Mouse (Mus musculus) kidney, postnatal 36 days (tissue): ENCODE measurements at regions not wholly inside any gene's neighbourhood (a gene's known extent, or its start where the extent isn't known, plus 50 kb on each side); places are given as distances from the start of the nearest gene placed in this dataset.

Experiments
- DNase-seq, 2 experiments: peaks; one replicate each; pipeline ENCODE4 v3.0.0; 2021 to 2022; ENCODE audit warnings: mixed read lengths in 2 of 2

DNA sequence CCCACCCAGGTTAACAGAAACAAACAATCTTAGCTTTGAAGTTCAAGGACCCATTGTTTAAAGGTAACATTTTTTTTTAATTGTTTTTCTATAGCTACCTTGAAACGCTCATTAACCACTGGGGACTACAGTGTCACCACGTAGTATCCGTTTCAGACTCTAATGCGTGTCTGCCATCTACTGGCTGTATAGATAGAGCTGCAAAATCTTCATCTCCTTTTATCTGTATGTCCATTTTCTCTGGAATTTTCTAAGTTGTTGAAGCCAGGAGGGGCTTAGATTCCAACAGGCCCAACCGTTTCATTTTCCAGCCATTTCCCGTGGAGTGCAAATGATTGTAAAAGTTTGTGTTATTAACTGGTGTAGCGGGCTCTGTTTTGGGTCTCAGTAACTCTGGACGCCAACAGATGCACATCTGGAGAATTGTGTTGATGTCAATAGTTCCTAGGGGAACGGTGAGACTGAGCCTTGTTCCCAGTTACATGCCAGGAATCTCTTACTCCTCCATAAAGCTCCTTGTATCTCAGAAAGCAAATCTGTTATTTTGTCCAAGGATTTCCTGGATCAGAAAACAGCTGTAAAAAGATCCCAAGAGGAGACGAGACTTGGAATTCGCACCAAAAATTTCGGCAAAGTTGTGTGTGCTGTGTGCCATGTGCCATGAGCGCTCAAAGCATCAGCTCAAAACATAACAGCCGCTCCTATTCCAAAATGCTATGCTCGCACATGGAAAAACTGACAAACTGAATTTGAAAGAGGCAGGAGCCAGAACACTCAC is 158.8 kb upstream of the Phyhipl start:
- peak; percentile 47 to 58 for DNase-seq

DNA sequence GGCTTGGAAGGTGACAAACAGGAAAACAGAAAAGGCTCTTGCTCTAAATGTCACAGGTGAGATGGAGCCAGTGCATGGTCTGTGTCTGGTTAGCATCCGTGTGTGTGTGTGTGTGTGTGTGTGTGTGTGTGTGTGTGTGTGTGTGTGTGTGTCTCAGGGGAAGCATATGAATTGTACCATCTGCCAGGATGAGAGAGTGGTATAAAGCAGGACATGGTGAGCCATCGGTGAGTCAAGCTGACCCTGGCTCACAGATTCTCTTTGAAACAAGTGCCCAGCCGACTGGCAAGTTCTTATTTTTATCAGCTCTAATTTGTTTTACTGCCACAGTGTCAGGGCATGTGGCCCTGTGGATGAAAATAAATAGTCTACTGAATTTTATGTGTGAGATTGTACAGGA is 153.6 kb upstream of the Phyhipl start:
- no peak for DNase-seq

DNA sequence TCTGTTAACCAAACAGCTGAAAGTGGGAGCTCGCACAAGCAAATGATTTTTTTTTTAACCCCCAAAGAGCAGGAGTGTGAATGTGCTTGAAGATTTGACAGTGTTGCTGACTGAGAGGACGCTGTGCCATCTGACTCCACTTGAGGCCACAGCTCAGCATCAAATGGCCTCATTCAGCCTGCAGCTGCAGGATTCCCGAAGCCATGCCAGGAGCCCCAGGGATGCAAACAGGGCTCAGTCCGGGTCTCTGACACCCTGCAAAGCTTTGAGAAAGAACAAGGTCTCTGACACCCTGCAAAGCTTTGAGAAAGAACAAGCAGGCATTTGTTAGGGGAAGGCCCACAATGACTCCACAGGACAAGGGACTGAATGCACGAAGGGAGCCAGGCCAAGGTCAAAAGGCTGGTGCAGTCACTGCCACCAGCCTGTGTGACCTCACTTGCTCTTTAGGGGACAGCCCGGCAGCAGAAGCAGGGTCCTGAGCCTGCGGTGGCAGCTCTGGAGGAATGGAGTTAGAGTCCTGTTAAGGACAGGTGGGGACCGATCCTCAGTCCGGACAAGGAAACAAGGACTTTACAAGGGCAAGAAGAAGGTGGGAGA is 151.1 kb upstream of the Phyhipl start:
- DNase-seq, result no peak

DNA sequence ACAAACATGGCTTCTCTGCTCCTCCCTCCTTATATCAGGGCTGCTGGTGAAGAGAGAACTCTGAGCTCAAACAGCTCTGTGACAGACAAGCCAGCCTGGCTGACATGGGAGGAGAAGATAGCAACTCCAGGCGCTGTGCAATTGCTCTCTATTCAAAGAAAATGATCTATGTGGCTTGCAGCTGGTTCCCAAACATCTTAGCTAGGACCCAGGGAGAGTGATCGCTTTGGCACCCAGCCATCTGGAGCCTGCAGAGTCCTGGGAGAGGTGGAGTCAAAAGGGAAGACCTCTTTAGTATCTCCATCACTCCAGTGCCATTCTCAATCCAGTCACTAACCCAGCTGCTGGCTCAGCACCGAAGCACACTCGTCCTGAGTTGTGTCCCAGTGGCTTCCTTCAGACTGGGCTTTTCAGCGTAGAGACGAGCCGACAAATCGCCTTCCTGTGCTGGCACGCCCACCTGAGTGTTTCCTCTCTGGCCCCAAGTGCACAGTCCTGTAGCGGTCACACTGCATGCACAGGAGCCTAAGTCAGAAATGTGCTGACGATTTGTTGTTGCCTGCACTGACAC is 145.1 kb upstream of the Phyhipl start:
- peak; percentile 50 for DNase-seq

DNA sequence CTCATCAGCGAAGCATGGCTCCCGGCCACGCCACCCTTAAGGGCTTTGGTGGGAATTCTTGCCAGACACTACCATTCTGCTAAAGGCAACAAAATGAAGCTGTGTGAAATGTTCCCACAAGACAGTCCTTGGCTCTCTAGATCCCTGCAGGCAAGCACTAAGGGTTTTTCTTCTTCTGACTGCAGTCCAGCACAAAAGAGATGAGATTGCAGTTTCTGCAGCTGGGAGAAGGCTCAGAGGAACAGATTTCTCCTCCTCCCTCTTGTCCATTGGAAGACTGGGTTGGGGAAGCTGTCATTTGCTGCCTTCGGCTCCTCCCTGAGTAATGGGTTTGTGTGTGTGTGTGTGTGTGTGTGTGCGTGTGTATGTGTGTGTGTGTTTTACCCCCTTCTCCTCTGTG is 144.1 kb upstream of the Phyhipl start:
- no peak for DNase-seq

DNA sequence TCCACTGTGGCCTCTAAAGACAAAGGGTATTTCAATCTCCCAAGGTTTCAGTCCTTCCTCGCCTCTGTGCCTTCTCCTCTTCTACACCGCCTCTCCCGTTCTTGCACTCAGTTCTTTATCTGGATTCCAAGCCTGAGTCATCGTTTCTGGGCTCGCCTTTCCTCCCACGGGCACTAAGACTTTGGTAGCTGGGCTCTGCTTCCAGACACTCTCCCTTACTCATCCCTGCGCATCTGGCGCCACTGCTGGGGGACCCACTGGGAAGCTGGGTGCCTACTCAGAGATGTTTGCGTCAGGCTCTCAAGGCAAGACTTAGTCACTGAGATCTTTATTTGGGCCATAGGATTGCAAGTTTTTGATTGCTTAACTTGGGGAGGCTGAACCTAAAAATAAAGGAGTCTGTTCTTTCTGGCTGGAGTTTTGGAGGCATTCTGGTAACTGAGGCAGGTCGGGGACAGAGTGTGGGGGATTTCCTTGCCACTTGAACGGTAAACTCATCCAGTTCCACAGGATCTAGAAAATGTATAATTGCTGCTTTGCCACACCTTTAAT is 143.5 kb upstream of the Phyhipl start:
- no peak for DNase-seq

DNA sequence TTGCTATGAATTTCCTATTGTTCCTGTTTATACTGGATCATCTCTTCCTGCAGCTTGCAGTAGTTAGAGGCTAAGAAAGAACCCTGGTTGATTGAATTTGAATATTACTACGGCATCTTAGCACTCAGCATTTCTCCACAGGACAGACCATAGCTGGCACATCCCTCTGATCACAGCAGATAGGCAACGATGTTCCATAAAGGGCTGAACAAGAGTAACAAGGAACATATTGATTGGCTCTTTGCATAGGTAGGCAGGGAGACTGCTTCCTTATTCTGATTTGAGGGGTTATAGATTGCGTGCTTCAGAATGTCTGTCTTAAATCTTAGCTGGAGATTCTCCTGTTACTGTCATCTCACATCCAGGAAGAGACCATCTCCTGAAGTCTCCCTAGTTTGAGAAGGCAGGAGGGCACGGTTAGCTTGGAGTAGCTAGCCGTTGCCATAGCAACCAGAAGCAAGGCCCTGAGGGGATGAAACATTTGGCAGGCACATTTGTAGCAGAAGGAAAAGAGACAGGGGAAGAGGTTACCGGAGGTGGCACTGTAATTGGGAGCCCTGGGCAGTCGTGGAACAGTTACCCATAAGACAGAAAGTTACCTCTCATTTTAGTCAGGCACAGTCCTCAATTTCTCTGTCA is 133.2 kb upstream of the Phyhipl start:
- DNase-seq, result peak; percentile 12 to 31

DNA sequence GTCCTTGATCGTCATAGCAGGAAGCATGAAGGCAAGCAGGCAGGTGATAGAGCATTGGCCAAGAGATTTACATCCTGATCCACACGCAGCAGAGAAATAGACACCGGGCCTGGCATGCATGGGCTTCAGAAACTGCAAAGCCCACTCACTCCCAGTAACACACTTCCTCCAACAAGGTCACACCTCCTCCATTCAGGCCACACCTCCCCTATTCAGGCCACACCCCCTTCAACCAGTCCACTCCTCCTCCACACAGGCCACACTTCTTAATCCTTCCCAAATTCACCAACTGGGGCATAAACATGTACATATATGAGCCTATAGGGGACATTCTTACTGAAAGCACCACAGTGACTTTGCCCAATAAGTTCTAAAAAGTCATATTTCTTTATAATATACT is 125.3 kb upstream of the Phyhipl start:
- DNase-seq, result no peak

DNA sequence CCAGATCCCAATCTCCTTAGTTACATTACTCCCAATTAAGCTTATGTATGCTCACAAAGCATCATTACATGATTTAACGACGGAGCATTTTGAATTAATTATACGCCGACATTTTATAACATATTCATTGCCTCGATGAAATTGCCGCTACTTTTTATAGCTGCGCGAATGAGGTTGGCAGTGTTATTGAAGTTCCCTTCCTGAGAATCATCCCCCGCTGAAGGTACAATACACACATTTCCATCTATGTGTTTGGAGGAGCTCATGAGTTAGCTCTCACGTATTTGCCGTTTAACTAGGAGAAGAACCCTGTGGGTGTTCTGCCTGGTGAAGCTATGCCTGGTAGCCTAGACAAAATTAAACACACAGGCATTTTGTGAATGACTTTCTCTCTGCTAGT is 122.8 kb upstream of the Phyhipl start:
- DNase-seq, result no peak

DNA sequence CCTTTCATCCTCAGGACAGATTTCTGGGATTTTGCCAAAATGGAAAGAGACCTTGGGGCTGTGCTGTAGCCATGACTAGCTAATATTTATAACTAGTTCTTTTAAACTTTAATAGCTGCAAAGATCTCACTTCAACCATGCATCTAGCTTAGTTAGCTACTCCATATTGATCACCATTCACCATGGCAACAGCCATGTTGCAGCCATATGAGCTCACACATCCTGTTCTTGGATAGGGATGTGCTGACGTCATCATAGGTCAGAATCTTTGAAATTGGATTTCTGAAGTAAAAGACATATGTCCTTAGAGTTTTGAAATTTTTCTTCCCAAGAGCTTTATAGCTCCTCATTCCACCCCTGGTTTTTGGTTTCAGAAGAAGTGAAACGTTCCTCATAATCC is 118.8 kb upstream of the Phyhipl start:
- no peak for DNase-seq

DNA sequence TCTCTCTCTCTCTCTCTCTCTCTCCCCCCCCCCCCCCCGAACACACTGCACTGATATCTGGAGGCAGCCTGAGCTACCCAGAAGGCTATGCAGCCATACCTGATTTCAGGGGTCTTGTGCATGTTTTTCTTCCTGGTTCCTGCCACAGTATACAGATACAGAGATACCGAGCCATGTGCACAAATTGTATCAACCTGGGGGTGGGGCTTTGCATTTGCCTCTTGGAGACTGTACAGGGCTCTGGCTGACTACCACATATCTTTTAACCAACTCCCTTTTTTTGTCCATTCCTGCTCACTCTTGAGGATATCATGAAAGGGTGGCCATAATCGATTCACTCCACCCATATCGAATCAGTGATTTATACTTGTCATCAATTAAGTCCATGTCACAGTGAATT is 118.4 kb upstream of the Phyhipl start:
- no peak for DNase-seq

DNA sequence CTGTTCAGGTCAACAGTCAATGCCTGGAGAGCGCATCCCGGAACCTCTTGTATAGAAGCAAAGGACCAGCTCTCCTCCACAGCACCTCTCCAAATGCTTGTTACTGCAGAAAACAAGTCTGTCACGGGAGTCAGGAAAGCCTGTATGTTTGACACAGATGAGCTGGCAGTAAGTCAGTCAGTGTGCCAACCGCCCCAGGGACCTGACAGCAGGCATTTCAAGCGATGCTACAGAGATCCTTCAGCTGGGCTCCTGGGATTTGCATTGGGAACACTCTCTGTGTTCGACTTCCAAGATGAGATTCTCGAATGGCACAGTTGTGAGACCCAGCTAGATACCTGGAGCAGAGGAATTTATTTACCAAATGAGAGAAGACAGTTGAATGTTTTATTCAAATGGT is 111.7 kb upstream of the Phyhipl start:
- no peak for DNase-seq

DNA sequence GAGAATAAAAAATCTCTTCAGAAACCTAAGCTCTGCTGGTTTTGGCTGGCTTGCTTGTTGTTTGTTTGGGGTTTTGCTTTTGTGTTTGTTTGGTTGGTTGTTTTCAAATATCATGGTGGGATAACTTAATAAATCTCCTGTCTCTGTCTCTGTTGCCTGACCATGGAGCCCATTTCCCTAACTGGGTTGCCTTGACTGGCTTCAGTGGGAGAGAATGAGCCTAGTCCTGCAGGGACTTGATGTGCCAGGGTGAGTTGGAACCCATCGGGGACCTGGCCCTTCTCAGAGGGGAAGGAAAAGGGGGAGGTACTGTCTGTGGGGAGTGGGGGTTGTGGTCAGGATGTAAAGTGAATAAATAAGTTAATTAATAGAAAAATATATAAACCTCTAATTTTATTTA is 111.1 kb upstream of the Phyhipl start:
- no peak for DNase-seq

DNA sequence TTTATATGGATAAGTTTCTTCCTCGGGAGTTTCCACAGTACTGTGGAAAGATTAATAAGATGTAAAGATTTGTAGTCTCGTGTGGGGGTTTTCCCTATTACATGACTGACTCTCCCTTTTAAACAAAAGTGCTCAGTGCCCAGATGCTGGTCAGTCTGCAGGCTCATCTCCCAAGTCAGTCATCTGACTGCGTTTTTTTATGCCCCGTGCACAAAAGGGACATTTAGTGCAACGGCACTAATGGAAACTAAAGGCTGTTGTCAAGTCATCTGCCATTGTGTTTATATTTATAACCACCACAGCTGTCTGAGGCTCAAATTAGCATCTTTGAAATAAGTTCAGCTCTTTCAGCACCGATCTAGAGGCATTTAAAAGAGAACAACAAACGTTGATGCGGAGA is 110.7 kb upstream of the Phyhipl start:
- no peak for DNase-seq

DNA sequence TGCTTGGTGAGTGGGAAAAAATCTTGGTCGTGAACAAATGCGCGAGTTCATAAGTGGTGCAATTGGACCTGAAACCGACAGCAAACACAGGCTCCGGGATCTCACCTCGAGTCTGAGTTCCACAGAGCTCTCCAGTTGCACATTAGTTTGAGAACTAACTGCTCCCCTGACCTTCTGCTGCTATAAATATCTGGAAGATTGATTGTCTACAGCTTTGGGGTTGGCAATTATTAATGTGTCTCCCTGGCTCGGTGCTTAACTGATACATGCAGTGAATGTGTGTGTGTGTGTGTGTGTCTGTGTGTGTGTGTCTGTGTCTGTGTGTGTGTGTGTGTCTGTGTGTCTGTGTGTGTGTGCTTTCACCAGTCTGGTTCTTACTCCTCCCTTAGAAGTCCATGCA is 107.4 kb upstream of the Phyhipl start:
- no peak for DNase-seq

DNA sequence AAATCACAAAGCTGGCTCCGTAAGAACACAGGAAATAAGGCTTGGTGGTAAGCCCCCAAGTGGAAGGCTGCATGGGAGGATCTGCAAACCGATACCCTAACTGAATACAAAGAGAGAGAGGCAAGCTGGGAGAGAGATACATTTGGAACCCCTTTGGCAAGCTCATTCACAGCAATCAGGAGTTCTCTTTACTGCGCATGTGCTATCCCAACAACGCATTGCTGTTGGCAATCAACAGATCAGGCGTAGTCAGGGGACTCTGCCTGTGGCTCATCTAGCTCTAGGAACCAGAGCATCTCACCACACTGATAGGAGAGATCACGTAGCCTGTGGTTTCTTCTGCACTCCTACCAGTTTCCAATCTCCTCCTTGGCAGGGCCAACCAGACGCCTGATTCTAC is 103.9 kb upstream of the Phyhipl start:
- no peak for DNase-seq

DNA sequence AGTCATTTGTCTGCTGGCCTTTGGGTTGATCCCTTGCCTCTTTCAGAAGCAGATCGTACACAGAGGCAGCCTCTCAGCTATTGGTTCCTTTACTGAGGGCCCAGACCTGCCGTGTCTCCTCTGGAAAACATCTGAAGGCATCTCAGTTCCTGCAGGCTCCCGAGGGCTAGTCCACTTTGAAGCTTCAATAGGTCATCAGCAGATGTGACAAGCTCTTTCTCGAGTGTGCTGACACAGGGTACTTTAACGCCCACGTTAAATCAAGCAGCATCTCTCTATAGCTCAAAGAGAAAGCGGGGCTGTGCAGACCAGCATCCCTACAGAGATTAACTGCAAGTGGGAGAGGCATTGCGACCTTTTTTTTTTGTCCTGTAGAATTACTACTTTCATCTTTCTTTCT is 96.0 kb upstream of the Phyhipl start:
- DNase-seq, result no peak

DNA sequence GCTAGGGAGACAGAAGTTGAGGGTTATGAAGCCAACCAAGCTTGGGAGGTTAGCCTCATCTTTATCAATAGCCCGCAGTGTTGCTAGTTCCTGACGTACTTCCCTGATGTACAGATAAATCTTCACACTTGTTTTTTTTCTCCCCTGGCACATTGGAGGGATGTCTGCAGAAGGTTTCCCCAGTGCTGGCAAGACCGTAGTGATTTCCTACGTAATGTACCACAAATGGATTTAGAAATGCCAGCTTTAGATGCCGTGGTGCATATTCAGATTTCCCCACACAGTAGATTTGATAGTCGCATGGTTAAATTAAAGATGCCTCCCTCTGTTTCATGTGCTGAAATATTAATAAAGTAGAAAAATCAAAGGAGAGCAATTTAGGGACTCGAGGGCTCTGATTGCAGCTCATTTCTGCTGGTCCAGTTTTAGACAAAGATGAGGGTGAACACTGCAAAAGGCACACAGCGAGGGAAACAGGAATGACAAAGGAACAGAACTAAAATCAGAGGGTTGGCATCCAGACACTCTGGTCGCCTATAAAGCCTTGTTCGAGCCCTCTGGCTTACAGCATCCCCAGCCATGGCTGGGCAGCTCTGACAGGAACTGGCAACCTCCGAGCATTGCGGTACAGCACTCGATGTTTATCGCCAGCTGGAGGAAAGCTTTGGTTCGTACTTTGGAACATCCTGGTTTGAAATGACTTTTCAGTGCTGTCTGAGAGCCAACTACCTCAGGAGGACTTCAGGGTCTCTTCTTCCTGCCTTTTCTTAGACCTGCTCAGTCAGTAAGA is 94.8 kb upstream of the Phyhipl start:
- DNase-seq, result no peak

DNA sequence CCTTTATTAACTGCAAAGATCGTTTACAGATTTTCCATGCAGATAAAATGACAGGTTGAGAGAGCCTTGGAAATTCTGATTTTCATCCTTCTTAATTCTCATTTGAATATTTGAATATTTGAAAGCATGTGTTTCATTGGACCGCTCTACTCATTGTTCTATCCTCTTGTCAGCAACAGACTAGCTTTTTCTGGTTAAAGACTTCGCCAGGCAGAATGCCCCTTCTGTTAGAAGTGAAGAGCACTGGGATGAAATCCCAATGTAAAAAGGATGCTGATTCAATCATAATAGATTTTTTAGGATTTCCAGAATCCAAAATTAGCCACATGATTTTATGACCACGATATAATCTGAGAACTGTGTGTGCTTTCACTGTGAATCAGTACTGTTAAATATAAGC is 90.8 kb upstream of the Phyhipl start:
- DNase-seq, result no peak

DNA sequence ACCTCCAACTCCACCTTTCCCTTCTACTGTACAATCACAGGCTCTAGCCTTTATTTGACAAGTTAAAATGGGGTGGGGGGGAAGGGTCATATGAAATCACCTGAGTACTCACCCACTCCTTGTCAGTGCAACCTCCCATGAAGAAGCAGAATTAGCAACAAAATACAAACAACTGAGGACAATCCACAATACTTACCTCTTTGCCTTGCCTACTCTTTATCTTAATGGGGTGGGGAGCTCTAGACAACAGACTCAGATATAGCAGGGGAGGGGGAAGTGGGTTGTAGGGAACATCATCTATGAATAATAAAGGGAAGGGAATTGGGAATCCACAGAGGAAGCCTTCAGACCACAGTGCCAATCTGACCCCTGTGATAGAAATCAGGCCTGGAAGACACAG is 86.1 kb upstream of the Phyhipl start:
- no peak for DNase-seq

DNA sequence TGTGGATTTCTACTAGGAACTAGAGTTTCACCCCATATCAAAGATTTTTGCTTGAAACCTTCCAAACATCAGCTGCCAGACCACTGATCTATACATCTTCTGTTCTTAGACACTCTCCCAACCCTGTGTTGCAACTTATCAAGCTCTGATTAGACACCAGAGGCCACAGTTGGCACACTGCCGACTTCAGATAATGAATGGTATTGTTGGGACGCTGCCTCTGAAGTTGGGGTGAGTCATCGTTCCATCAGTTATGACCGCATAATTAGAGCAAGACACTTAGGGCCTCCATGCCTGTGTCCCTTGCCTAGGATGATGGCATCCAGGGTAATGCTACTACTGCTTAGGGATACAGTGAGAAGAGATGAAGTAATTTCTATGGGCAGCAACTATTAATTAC is 84.3 kb upstream of the Phyhipl start:
- DNase-seq, result no peak

DNA sequence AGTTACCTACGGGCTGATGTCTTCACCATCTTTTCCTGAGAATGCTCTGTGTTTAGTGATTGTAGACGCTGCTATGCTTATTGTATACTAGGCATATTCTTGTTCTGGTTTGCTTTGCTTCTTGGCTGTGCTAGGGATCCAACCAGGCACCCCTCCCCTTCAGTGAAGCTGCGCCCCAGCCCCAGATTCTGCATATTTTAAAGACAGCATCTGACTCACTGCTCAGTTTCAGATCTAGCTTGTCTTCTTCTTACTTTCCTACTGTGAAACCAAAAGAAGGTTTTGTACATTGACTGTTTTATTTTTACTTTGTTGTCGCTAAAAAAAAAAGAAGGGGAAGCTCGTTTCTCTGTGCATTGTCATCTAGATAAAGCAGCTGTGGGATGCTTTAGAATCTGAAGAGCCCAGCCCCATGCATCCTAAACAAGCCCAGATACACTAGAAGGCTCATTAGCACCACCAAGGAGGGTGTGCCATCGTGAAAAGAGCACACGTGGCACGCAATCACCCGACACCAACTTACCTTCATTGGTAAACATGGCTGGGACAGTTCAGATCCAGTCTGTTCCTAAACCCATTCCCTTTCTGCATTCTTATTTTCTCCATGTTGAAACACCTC is 83.7 kb upstream of the Phyhipl start:
- DNase-seq, result no peak
